Mouse (Mus musculus) liver, embryonic 15.5 days (tissue): ENCODE measurements around the gene Tbc1d10c. TPM values are rescaled to one million over a fixed set of nuclear protein-coding genes. Genes with fewer than 3 reads are reported as not detected.

Experiments
- ATAC-seq: fragments of 200-750 bp; cut with Nextera tagmentation; 2 replicates; pipeline ENCODE4 v1.8.0; 2017; ENCODE audit warnings: moderate number of reproducible peaks, mild to moderate bottlenecking, moderate library complexity; ENCODE audit not compliant: insufficient read depth
- H3K27ac ChIP-seq: fragments of 300-500 bp; sonication (generic); replicated peaks from 2 replicates; pipeline ENCODE4 v1.5.1; 2015; ENCODE audit warnings: mild to moderate bottlenecking, inconsistent platforms
- H3K27me3 ChIP-seq: fragments of 300-500 bp; sonication (generic); 2 replicates; pipeline ENCODE4 v1.6.1; 2015; ENCODE audit warnings: mild to moderate bottlenecking, inconsistent platforms
- H3K36me3 ChIP-seq: fragments of 300-500 bp; sonication (generic); replicated peaks from 2 replicates; pipeline ENCODE4 v1.6.1; 2015; ENCODE audit warnings: moderate library complexity, mild to moderate bottlenecking, inconsistent platforms
- H3K4me1 ChIP-seq: fragments of 300-500 bp; sonication (generic); replicated peaks from 2 replicates; pipeline ENCODE4 v1.6.1; 2015; ENCODE audit warnings: inconsistent platforms
- H3K4me2 ChIP-seq: fragments of 300-500 bp; sonication (generic); 2 replicates; pipeline ENCODE4 v1.6.1; 2015; ENCODE audit warnings: moderate library complexity, mild to moderate bottlenecking, inconsistent platforms
- H3K4me3 ChIP-seq: fragments of 300-500 bp; sonication (generic); replicated peaks from 2 replicates; pipeline ENCODE4 v1.5.1; 2015; ENCODE audit warnings: mild to moderate bottlenecking, inconsistent platforms
- H3K9ac ChIP-seq: fragments of 300-500 bp; sonication (generic); 2 replicates; pipeline ENCODE4 v1.6.1; 2015; ENCODE audit warnings: moderate library complexity, mild to moderate bottlenecking, inconsistent platforms
- H3K9me3 ChIP-seq: fragments of 300-500 bp; sonication (generic); replicated peaks from 2 replicates; pipeline ENCODE4 v1.6.1; 2016; ENCODE audit warnings: inconsistent platforms
- WGBS: fragments of 180-500 bp; shearing (Covaris S2); methylation state at CpG from one replicate; pipeline ENCODE4 v1.1.7; 2015; ENCODE audit warnings: mixed read lengths; ENCODE audit not compliant: insufficient replicate concordance; 5-methylcytosine and 5-hydroxymethylcytosine counted together
- polyA plus RNA-seq: library from polyadenylated mRNA; unstranded; fragments of >200 nt; fragmentation: Nextera tagmentation; extraction: Ambion mirVana; gene quantifications from 2 replicates; pipeline ENCODE4 v1.2.1, GENCODE M21; 2015

Gene Tbc1d10c
- polyA plus RNA-seq, 1 experiment from 2014 or later, result 5.5 TPM

DNA sequence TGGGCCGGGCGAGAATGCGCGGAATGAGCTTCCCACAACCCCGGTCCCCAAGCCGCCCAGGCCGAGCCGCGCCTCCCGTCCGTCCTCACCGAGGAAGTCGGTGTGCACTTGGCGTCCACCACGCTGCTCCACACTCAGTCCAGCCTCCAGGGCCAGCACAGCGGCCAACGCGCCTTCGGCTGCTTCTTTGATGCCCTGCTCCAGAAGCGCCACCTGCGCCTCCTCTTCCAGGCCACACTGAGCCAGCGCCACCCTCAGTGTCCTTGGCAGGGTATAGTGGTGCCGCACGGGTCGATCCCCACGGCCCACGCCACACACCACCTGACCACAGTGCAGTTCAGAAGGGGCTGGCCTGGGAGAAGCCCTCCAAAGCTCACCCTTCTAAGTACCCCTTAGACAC is 21.3 kb downstream of the Tbc1d10c start:
- ATAC-seq, result no peak; the same call in 1 of the 2 replicates
- peak overlapping the region; percentile 71 for H3K9ac ChIP-seq
- H3K4me1 ChIP-seq, result peaks cover 54% of the 10 kb centered on the region
- peaks cover 7% of the 10 kb centered on the region for H3K27me3 ChIP-seq
- peak overlapping the region; percentile 58 for H3K4me3 ChIP-seq
- WGBS, result 14% methylated on average over 27 of the region's 27 CpGs
- no peaks in the 10 kb centered on the region for H3K9me3 ChIP-seq
- H3K36me3 ChIP-seq, result no peaks in the 10 kb centered on the region
- peak overlapping the region; percentile 89 for H3K4me2 ChIP-seq
- peak overlapping the region; percentile 70 for H3K27ac ChIP-seq

DNA sequence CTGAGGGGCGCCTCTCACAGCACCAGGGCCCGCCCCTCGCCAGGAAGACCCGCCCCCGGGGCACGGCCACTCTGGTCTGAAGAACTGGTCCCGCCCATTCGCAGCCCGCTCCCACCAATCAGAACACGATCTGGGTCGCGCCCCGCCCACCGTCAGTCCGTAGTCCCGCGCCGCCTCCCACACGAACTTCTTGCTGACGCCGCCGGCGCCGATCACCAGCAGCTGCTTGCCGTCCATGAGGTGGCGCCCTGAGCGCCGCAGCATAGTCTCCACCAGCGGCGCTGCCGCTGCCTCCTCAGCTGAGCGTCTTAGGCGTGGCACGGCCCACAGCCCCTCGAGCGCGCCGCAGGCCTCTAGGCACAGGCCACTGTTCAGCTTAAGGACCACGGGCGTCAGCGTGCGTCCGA is 21.7 kb downstream of the Tbc1d10c start:
- peak overlapping the region; percentile 71 for H3K9ac ChIP-seq
- peaks cover 57% of the 10 kb centered on the region for H3K4me1 ChIP-seq
- H3K4me3 ChIP-seq, result peak overlapping the region; percentile 58
- peak overlapping the region; percentile 70 for H3K27ac ChIP-seq
- no peaks in the 10 kb centered on the region for H3K9me3 ChIP-seq
- peaks cover 6% of the 10 kb centered on the region for H3K27me3 ChIP-seq
- ATAC-seq, result peak; percentile 92
- under 1% methylated on average over 43 of the region's 43 CpGs for WGBS
- peak overlapping the region; percentile 89 for H3K4me2 ChIP-seq
- no peaks in the 10 kb centered on the region for H3K36me3 ChIP-seq

DNA sequence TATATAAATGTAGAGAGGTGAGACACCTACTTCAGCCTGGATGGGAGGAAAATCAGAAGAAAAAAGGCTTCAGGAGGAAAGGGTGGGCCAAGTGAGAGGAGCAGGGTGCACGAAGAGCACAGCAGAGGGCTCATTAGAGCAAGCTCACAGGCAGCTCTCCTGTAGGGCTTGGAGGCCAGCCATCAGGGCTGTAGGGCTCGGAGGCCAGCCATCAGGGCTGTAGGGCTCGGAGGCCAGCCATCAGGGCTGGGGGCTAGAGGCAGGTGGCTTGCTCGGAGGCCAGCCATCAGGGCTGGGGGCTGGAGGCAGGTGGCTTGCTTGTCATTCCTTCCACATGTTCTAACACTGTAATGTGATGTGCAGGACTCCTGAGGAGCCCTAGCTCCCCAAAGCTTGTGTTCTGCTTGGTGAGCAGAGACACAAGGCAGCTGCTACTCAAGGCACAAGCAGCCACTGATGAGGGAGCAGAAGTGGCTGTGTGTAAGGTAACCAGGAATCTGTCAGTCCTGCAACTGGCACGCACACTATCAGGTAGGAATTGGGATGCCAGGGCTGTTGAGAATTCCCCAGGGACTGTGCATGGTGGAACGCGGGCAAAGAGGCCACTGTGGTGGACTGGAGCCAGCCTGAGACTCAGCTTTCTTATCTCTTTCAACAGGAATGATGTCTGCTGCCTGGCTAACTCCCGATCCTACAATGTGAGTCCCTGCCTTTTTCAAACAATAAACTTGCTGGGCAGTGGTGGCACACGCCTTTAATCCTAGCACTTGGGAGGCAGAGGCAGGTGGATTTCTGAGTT is 24.2 kb downstream of the Tbc1d10c start:
- WGBS, result 63% methylated on average over 9 of the region's 9 CpGs
- Histone ChIP-seq H3K4me3 (no peak overlapping the region), H3K36me3 (0 out of 2 replicates have a peak, but pooled peaks cover under 1% of the 10 kb centered on the region), H3K4me1 (peaks cover 74% of the 10 kb centered on the region), H3K4me2 (no peak overlapping the region), H3K9ac (no peak overlapping the region), H3K27ac (no peak overlapping the region), H3K27me3 (peaks cover 3% of the 10 kb centered on the region; the same call in 1 of the 2 replicates), H3K9me3 (no peaks in the 10 kb centered on the region)
- no peak for ATAC-seq

DNA sequence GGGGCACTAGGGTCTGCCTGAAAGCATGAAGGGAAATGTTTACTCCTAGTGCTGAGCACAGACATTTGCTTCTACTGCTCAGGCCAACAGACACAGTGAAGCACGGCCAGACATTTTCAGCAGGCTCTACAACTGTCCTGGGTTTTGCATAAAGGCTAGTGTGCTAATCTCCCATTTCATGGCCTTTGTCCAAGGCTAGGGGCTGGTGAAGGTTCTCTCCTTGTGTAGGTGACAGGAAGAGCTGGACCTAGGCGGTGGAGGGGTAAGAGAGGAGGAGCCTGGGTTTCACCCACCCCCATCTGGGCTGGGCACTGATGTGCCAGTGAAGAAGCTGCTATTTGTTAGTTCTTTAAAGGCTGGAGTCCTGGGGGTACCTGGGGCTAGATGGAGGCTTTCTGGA is 26.4 kb downstream of the Tbc1d10c start:
- Histone ChIP-seq H3K9ac (no peak overlapping the region), H3K27me3 (no peaks in the 10 kb centered on the region), H3K27ac (peak overlapping the region; percentile 74), H3K4me1 (peaks cover 64% of the 10 kb centered on the region), H3K4me3 (no peak overlapping the region), H3K9me3 (no peaks in the 10 kb centered on the region), H3K36me3 (peaks cover 19% of the 10 kb centered on the region), H3K4me2 (no peak overlapping the region)
- 56% methylated on average over 2 of the region's 2 CpGs for WGBS
- ATAC-seq, result no peak

DNA sequence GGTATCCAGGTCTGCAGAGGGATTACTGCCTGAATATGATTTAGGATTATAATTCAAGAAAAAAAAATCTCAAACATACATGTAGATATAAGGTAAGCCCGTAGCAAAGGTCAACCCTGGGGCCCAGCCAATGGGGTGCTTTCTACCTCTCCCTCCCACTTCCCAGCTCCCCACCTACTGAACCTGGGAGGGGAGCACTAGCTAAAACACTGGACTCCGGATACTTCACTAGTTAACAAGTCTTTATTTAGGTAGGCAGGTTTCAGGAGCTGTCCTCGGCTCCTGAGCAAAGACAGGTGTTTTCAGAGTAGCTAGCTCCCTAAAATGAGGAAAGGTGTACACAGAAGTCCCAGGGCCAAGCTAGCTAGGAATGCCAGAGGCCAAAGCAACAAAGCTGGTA is 27.0 kb downstream of the Tbc1d10c start:
- WGBS, result 72% methylated on average over 3 of the region's 3 CpGs
- Histone ChIP-seq H3K27me3 (no peaks in the 10 kb centered on the region), H3K9ac (no peak overlapping the region), H3K4me1 (peaks cover 60% of the 10 kb centered on the region), H3K27ac (peak overlapping the region; percentile 74), H3K9me3 (no peaks in the 10 kb centered on the region), H3K4me3 (no peak overlapping the region), H3K4me2 (no peak overlapping the region; the same call in 1 of the 2 replicates), H3K36me3 (peaks cover 25% of the 10 kb centered on the region)
- no peak for ATAC-seq

DNA sequence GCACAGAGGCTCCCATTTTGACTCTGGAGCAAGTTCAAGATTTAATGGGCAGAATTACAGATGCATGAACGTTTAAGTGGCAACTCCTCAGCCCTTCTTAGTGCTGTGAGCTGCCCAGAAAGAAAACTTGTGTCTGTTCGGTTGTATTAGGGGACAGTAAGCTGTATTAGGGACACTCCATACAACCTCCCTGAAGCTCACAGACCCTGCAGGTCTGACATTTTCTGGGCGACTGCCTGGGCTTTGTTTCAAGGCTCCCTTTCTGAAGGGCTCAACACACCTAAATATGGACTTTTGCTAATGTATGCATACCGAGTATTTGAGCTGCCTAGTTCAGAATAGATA is 27.6 kb downstream of the Tbc1d10c start:
- Histone ChIP-seq H3K9me3 (no peaks in the 10 kb centered on the region), H3K4me1 (peaks cover 54% of the 10 kb centered on the region), H3K27ac (peak overlapping the region; percentile 74), H3K27me3 (no peaks in the 10 kb centered on the region), H3K9ac (peak overlapping the region; percentile 74), H3K4me3 (peak overlapping the region; percentile 76), H3K4me2 (peak overlapping the region; percentile 83), H3K36me3 (peaks cover 31% of the 10 kb centered on the region)
- WGBS, result 30% methylated on average over 4 of the region's 4 CpGs
- 0 out of 2 replicates have a peak, but pooled peaks have one; percentile 8 for ATAC-seq

DNA sequence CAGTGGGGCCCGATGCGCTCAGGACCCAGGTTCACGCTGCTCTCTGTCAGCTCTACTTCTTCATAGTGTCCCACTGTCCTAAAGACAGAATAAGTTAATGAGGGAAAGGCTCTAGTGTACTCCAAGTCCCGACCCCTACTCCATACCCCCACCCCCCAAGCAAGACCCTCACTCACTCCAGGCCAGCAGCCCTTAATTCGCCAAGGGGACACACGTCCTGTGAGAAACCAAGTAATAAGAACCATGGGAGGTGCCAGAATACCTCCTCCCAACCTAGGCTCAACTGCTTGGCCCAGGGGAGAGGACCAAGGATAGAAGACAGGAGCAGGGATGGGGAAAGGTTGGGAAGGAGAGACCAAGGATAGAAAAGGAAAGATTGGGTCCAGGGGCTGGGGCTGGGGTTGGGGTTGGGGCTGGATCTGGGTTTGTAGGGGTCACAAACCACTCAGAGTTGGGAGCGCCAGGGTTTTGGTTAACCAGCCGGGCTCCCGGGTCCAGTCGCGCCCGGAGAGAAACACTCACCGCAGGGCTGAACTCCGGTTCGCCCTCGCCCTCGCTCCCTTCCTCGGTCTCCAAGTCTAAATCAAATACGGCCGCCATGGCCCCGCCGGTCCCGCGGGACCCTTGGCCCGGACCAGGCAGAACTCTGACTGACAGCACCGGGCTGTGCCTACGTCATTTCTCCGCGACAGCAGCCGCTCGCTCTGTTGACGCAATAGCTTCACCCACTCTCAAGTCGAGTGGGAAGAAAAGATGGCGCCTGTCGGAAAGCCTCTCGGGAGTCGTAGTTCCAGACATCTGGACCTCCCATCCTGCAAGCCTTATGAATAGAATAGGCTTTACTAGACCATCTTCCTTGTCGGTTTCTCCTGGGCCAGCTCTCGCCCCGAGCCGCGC is 28.2 kb downstream of the Tbc1d10c start, which contains the start of gene Rps6kb2:
Rps6kb2 (minus strand) TSS at position 709 of the 897 bp plus-strand sequence.
- peaks cover 51% of the 10 kb centered on the region for H3K4me1 ChIP-seq

DNA sequence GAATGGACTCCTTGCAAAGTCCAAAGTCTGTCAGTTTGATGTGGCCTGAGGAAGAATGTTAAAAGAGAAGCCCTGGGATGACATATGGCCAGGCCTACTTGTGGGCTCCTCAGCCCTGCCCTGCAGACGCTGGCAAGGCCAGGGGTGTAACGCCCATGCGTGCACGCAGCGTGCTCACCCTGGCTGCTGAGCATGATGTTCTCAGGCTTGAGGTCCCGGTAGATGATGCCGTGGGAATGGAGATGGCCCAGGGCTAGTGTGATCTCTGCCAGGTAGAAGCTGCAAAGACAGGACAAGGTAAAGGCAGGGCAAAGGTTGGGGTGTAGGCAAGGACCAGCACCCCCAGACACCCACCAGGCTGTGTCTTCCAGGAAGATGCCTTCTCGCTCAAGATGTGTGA is 32.0 kb downstream of the Tbc1d10c start:
- Histone ChIP-seq H3K9me3 (no peaks in the 10 kb centered on the region), H3K36me3 (peaks cover 63% of the 10 kb centered on the region), H3K4me3 (no peak overlapping the region), H3K27ac (no peak overlapping the region), H3K4me2 (no peak overlapping the region), H3K27me3 (no peaks in the 10 kb centered on the region), H3K4me1 (peaks cover 46% of the 10 kb centered on the region), H3K9ac (no peak overlapping the region)
- WGBS, result 91% methylated on average over 8 of the region's 8 CpGs
- no peak for ATAC-seq

More for the DNA sequence above, 28.2 kb downstream of the Tbc1d10c start, which contains the start of gene Rps6kb2:
- Histone ChIP-seq H3K9me3 (no peaks in the 10 kb centered on the region), H3K27me3 (no peaks in the 10 kb centered on the region), H3K36me3 (peaks cover 37% of the 10 kb centered on the region), H3K4me3 (peak within 1 kb of the TSS; percentile 76), H3K27ac (peak within 1 kb of the TSS; percentile 74), H3K9ac (peak within 1 kb of the TSS; percentile 74), H3K4me2 (peak within 1 kb of the TSS; percentile 83)
- ATAC-seq, result peak; percentile 77
- WGBS, result 6% methylated on average over 42 of the region's 42 CpGs

DNA sequence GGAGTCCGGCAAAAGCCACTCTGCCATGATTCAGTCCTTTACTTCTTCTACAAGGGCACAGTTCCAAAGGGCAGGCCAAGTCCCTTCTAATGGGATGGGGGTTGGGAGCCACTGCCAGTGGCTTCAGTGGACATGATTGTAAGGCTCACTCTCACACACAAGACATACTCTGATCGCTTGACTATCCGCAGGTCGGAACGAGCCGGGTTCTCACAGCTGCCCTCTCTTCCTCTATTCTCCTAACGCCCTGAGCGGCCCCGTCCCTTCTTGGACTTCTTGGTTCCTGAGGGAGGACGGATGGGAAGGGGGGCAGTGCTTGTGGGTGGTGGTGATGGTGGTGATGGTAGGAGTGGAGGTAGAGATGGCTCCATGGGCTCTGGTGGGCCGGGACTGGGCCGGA is 34.3 kb downstream of the Tbc1d10c start:
- Histone ChIP-seq H3K27ac (no peak overlapping the region), H3K4me2 (no peak overlapping the region), H3K36me3 (peaks cover 81% of the 10 kb centered on the region), H3K4me1 (peaks cover 37% of the 10 kb centered on the region), H3K9ac (no peak overlapping the region), H3K27me3 (no peaks in the 10 kb centered on the region), H3K9me3 (no peaks in the 10 kb centered on the region), H3K4me3 (no peak overlapping the region)
- WGBS, result 81% methylated on average over 12 of the region's 12 CpGs
- no peak for ATAC-seq

DNA sequence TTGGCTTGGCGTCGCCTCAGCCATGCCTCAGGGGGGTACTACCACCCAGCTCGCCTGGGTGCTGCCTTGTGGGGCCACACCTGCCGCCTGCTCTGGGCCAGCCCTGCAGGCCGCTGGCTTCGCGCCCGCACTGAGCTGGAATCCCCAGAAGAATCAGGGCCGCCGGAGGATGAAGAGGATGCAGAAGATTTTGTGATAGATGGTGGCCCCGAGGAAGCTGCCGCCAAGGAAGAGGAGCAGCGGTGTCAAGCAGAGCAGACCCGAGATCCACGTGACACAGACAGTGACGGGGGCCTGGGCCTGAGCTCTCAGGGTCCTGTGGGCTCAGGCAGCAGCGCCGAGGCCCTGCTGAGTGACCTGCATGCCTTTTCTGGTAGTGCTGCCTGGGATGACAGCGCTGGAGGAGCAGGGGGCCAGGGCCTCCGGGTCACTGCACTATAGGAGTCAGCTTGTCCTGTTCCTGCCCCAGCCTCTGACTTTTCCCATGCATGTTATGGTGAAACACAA is 35.0 kb downstream of the Tbc1d10c start:
- Histone ChIP-seq H3K4me1 (peaks cover 33% of the 10 kb centered on the region), H3K9ac (no peak overlapping the region), H3K36me3 (peaks cover 80% of the 10 kb centered on the region), H3K27ac (0 out of 2 replicates have a peak overlapping the region, but pooled peaks have one; percentile 22), H3K4me2 (0 out of 2 replicates have a peak overlapping the region, but pooled peaks have one; percentile 37), H3K27me3 (no peaks in the 10 kb centered on the region), H3K9me3 (no peaks in the 10 kb centered on the region), H3K4me3 (no peak overlapping the region)
- WGBS, result 71% methylated on average over 20 of the region's 20 CpGs
- ATAC-seq, result no peak
